Comparison of ENCODE assay signal across 8 mouse cellular contexts in the genomic region with DNA sequence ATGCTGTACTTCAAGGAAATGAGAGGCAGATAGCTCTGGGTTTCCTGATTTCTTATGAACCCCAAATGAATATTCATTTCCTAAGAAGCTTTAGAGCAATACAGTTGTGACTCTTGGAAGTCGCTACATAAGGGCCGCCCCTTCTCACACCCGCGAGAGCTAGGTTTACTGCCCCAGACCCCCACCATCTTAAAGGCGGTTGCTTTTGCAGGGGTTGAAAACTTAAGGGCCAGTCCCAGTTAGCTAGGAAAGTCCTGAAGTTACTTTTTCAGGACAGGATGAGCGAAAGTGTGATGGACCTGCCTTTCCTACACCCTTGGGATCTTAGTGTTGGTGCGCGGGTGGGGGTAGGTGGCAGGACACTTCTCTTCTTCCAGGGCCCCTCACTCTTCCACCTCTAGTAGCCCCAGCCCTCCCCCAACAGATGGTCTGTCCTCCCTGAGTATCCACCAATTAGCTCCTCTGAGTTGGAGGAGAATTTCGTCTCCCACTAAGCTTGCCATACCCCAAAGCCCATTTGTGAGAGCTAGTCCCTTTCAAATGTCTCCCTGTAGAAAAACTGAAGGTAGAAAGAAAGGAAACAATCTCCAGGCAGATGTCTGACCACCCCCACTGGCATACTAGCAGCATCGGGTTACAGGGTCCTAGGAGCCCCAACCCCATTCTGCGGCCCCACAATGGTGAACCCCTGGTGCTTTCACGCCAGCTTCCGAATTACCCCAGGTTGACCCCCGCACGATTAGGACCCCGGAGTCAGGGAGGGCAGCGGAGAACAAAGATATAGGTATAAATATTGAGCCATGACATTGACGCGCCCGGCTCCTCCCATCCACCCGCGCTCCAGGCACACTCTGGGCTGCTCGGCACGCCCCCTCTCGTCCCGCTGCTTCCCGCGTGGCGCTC. TPM values are rescaled to one million over a fixed set of nuclear protein-coding genes. Genes with fewer than 3 reads are reported as not detected.
DNase-seq lines count a peak whose midpoint lies in the region; ATAC-seq lines count a peak whose summit lies in the region.
"Not testable (repeated sequence)": the region's sequence is repeated elsewhere in the genome, so short reads cannot be mapped to it uniquely, and the experiment has no call there.
"Had no signal": no experiment of that assay in that cellular context is flagged by ENCODE, and none has a peak within 500 bp of the region (broad histone marks: within the 10 kb centered on the region; RNA-seq: fewer than 3 reads in every experiment).

No protein-coding gene starts in this region.

- H3K27ac ChIP-seq in forebrain, embryonic 16.5 days (ENCODE audit: low read length); heart, embryonic 16.5 days (ENCODE audit: low read length); midbrain, embryonic 13.5 days: not testable (repeated sequence)

- peak; percentile 5 to 6 for DNase-seq in cerebellum, postnatal 14 days
- DNase-seq in kidney, postnatal 10 days: peak; percentile 25
- DNase-seq in left cerebral cortex, postnatal 36 days (ENCODE audit: low spot score in 2 of 2): peak; percentile 58 to 64
- peak; percentile 60 for DNase-seq in right cerebral cortex, postnatal 25 days

- not testable (repeated sequence) for H3K9ac ChIP-seq in forebrain, embryonic 16.5 days (replicated peaks; ENCODE audit: low read depth, low read length); heart, embryonic 16.5 days (ENCODE audit: low read length); midbrain, embryonic 13.5 days (replicated peaks)

- H3K36me3 ChIP-seq in forebrain, embryonic 16.5 days (ENCODE audit: control insufficient read depth, insufficient read depth); heart, embryonic 16.5 days (ENCODE audit: control insufficient read depth, insufficient read depth); midbrain, embryonic 13.5 days: not testable (repeated sequence)

- H3K4me3 ChIP-seq in forebrain, embryonic 16.5 days (replicated peaks; ENCODE audit: low read length): peak overlapping the region; percentile 23
- H3K4me3 ChIP-seq in heart, embryonic 16.5 days (ENCODE audit: low read length): peak overlapping the region; percentile 26; the same call in 1 of the 2 replicates
- H3K4me3 ChIP-seq in midbrain, embryonic 13.5 days (replicated peaks): peak overlapping the region; percentile 34

- intact Hi-C loops in left cerebral cortex, postnatal 36 days (cut with DNase I): not testable (repeated sequence)

- not testable (repeated sequence) for H3K27me3 ChIP-seq in forebrain, embryonic 16.5 days (replicated peaks; ENCODE audit: control insufficient read depth, insufficient read depth, low read length); heart, embryonic 16.5 days (ENCODE audit: control insufficient read depth, insufficient read depth, low read length); midbrain, embryonic 13.5 days

- WGBS in forebrain, embryonic 16.5 days: 9% methylated on average over 18 of the region's 29 CpGs
- WGBS in heart, embryonic 16.5 days: 6% methylated on average over 26 of the region's 29 CpGs
- 5% methylated on average over 21 of the region's 29 CpGs for WGBS in midbrain, embryonic 13.5 days

- ATAC-seq in forebrain, embryonic 16.5 days: peak; percentile 94
- not testable (repeated sequence) for ATAC-seq in heart, embryonic 16.5 days (replicated peaks; ENCODE audit: extremely low read depth, insufficient read depth, low FRiP score)
- peak; percentile 92 for ATAC-seq in midbrain, embryonic 13.5 days

- H3K4me1 ChIP-seq in forebrain, embryonic 16.5 days (replicated peaks; ENCODE audit: control insufficient read depth, insufficient read depth, low read length); heart, embryonic 16.5 days (ENCODE audit: control insufficient read depth, insufficient read depth, low read length); midbrain, embryonic 13.5 days (replicated peaks): not testable (repeated sequence)

- H3K4me2 ChIP-seq in forebrain, embryonic 16.5 days (ENCODE audit: low read length): peak overlapping the region; percentile 44
- peak overlapping the region; percentile 55 for H3K4me2 ChIP-seq in heart, embryonic 16.5 days (ENCODE audit: low read depth, low read length)
- H3K4me2 ChIP-seq in midbrain, embryonic 13.5 days (replicated peaks): peak overlapping the region; percentile 52

- not testable (repeated sequence) for H3K9me3 ChIP-seq in forebrain, embryonic 16.5 days (ENCODE audit: control insufficient read depth, low read length); heart, embryonic 16.5 days (replicated peaks; ENCODE audit: control insufficient read depth, low read length); midbrain, embryonic 13.5 days

RNA-seq across cellular contexts. Expression of gene Gm2832, which starts 14.5 kb away (rescaled TPM):
- 0.23 TPM in 1 of 2 replicates, not detected in the other for polyA plus RNA-seq in forebrain, embryonic 16.5 days (2015; fragmentation: Nextera tagmentation; extraction: Ambion mirVana)
- polyA plus RNA-seq in heart, embryonic 16.5 days (2015; fragmentation: Nextera tagmentation; extraction: Ambion mirVana): not detected in 2 replicates
- under 1 TPM; 0.39 to 0.61 TPM for total RNA-seq in left cerebral cortex, postnatal 36 days (2021)
- polyA plus RNA-seq in midbrain, embryonic 13.5 days (2015; fragmentation: Nextera tagmentation; extraction: Ambion mirVana): 0.17 TPM in 1 of 2 replicates, not detected in the other
- total RNA-seq: neutrophil, adult 5-6 weeks had no signal

Comparison
In these comparisons a context has a peak if more than half of its experiments do, and no peak if none do; other contexts are left out.
1. DNase-seq: peak in every context shown above with its lines; median percentile 61 in left cerebral cortex, postnatal 36 days; 60 in right cerebral cortex, postnatal 25 days; 25 in kidney, postnatal 10 days; 6 in cerebellum, postnatal 14 days.